Mouse (Mus musculus): Measurements from ENCODE around the gene Kmt5b. TPM values are rescaled to one million over a fixed set of nuclear protein-coding genes. Genes with fewer than 3 reads are reported as not detected.

Gene Kmt5b
- polyA plus RNA-seq, 1 experiment from 2014 or later, result 27.3 TPM

- no peak overlapping the region for H3K27ac ChIP-seq (replicated peaks in 1 of 2; ENCODE audit: control insufficient read depth in 1 of 2, insufficient read depth in 1 of 2, low read depth in 2 of 2, low read length in 2 of 2)
Measured at GRCm38 (mm10) chr19:3838931-3839330, 71.7 kb downstream of the Kmt5b start.

GRCm38 (mm10) chr19:3839686-3840085 lies 72.5 kb downstream of the Kmt5b start:
- 41% methylated on average over 2 of the region's 2 CpGs for WGBS
- Histone ChIP-seq H3K9me3 (ENCODE audit: control insufficient read depth, low read length) (no peaks in the 10 kb centered on the region), H3K4me2 (ENCODE audit: low read length) (no peak overlapping the region), H3K36me3 (ENCODE audit: control insufficient read depth, insufficient read depth, low read length) (no peaks in the 10 kb centered on the region), H3K4me1 (ENCODE audit: control insufficient read depth in 2 of 2, insufficient read depth in 2 of 2, low read length in 2 of 2) (peaks cover 3 to 4% of the 10 kb centered on the region in 2 experiments; a peak in 3 of 4 replicates), H3K4me3 (ENCODE audit: control insufficient read depth in 1 of 2, insufficient read depth in 1 of 2, low read depth in 1 of 2, low read length in 2 of 2) (no peak overlapping the region), H3K27ac (replicated peaks in 1 of 2; ENCODE audit: control insufficient read depth in 1 of 2, insufficient read depth in 1 of 2, low read depth in 2 of 2, low read length in 2 of 2) (no peak overlapping the region), H3K9ac (ENCODE audit: low read length) (no peak overlapping the region), H3K27me3 (ENCODE audit: control insufficient read depth, insufficient read depth, low read length) (no peaks in the 10 kb centered on the region)
- no peak for ATAC-seq (ENCODE audit: insufficient number of reproducible peaks, insufficient read depth, low FRiP score, low read depth)

More at GRCm38 (mm10) chr19:3838931-3839330, 71.7 kb downstream of the Kmt5b start:
- no peaks in the 10 kb centered on the region for H3K9me3 ChIP-seq (ENCODE audit: control insufficient read depth, low read length)
- no peaks in the 10 kb centered on the region for H3K36me3 ChIP-seq (ENCODE audit: control insufficient read depth, insufficient read depth, low read length)
- peaks cover 3 to 4% of the 10 kb centered on the region in 2 experiments; a peak in 3 of 4 replicates for H3K4me1 ChIP-seq (ENCODE audit: control insufficient read depth in 2 of 2, insufficient read depth in 2 of 2, low read length in 2 of 2)
- WGBS, result 79% methylated on average over 3 of the region's 3 CpGs
- no peak overlapping the region for H3K4me2 ChIP-seq (ENCODE audit: low read length)
- no peak overlapping the region for H3K9ac ChIP-seq (ENCODE audit: low read length)
- no peak for ATAC-seq (ENCODE audit: insufficient number of reproducible peaks, insufficient read depth, low FRiP score, low read depth)
- H3K27me3 ChIP-seq (ENCODE audit: control insufficient read depth, insufficient read depth, low read length), result no peaks in the 10 kb centered on the region
- H3K4me3 ChIP-seq (ENCODE audit: control insufficient read depth in 1 of 2, insufficient read depth in 1 of 2, low read depth in 1 of 2, low read length in 2 of 2), result no peak overlapping the region

- peaks cover 3 to 4% of the 10 kb centered on the region in 2 experiments; a peak in 3 of 4 replicates for H3K4me1 ChIP-seq (ENCODE audit: control insufficient read depth in 2 of 2, insufficient read depth in 2 of 2, low read length in 2 of 2)
- no peaks in the 10 kb centered on the region for H3K36me3 ChIP-seq (ENCODE audit: control insufficient read depth, insufficient read depth, low read length)
- H3K4me3 ChIP-seq (ENCODE audit: control insufficient read depth in 1 of 2, insufficient read depth in 1 of 2, low read depth in 1 of 2, low read length in 2 of 2), result no peak overlapping the region
- no peak overlapping the region for H3K9ac ChIP-seq (ENCODE audit: low read length)
- WGBS, result 44% methylated on average over 5 of the region's 5 CpGs
- no peaks in the 10 kb centered on the region for H3K9me3 ChIP-seq (ENCODE audit: control insufficient read depth, low read length)
- H3K4me2 ChIP-seq (ENCODE audit: low read length), result no peak overlapping the region
- H3K27ac ChIP-seq (replicated peaks in 1 of 2; ENCODE audit: control insufficient read depth in 1 of 2, insufficient read depth in 1 of 2, low read depth in 2 of 2, low read length in 2 of 2), result no peak overlapping the region
- no peaks in the 10 kb centered on the region for H3K27me3 ChIP-seq (ENCODE audit: control insufficient read depth, insufficient read depth, low read length)
- no peak for ATAC-seq (ENCODE audit: insufficient number of reproducible peaks, insufficient read depth, low FRiP score, low read depth)
Measured at GRCm38 (mm10) chr19:3840214-3840651, 73.0 kb downstream of the Kmt5b start.

GRCm38 (mm10) chr19:3840685-3841084 lies 73.5 kb downstream of the Kmt5b start:
- Histone ChIP-seq H3K36me3 (ENCODE audit: control insufficient read depth, insufficient read depth, low read length) (no peaks in the 10 kb centered on the region), H3K4me3 (ENCODE audit: control insufficient read depth in 1 of 2, insufficient read depth in 1 of 2, low read depth in 1 of 2, low read length in 2 of 2) (no peak overlapping the region), H3K27ac (replicated peaks in 1 of 2; ENCODE audit: control insufficient read depth in 1 of 2, insufficient read depth in 1 of 2, low read depth in 2 of 2, low read length in 2 of 2) (no peak overlapping the region), H3K4me1 (ENCODE audit: control insufficient read depth in 2 of 2, insufficient read depth in 2 of 2, low read length in 2 of 2) (peaks cover 3 to 4% of the 10 kb centered on the region in 2 experiments; a peak in 3 of 4 replicates), H3K9me3 (ENCODE audit: control insufficient read depth, low read length) (no peaks in the 10 kb centered on the region), H3K9ac (ENCODE audit: low read length) (no peak overlapping the region), H3K27me3 (ENCODE audit: control insufficient read depth, insufficient read depth, low read length) (no peaks in the 10 kb centered on the region), H3K4me2 (ENCODE audit: low read length) (no peak overlapping the region)
- ATAC-seq (ENCODE audit: insufficient number of reproducible peaks, insufficient read depth, low FRiP score, low read depth), result no peak
- WGBS, result 79% methylated on average over 5 of the region's 5 CpGs

GRCm38 (mm10) chr19:3842359-3843148 lies 75.3 kb downstream of the Kmt5b start:
- Histone ChIP-seq H3K9ac (ENCODE audit: low read length) (no peak overlapping the region), H3K4me2 (ENCODE audit: low read length) (no peak overlapping the region), H3K4me3 (ENCODE audit: control insufficient read depth in 1 of 2, insufficient read depth in 1 of 2, low read depth in 1 of 2, low read length in 2 of 2) (no peak overlapping the region), H3K27ac (replicated peaks in 1 of 2; ENCODE audit: control insufficient read depth in 1 of 2, insufficient read depth in 1 of 2, low read depth in 2 of 2, low read length in 2 of 2) (no peak overlapping the region), H3K36me3 (ENCODE audit: control insufficient read depth, insufficient read depth, low read length) (no peaks in the 10 kb centered on the region), H3K9me3 (ENCODE audit: control insufficient read depth, low read length) (no peaks in the 10 kb centered on the region), H3K27me3 (ENCODE audit: control insufficient read depth, insufficient read depth, low read length) (no peaks in the 10 kb centered on the region), H3K4me1 (ENCODE audit: control insufficient read depth in 2 of 2, insufficient read depth in 2 of 2, low read length in 2 of 2) (peaks cover 3 to 4% of the 10 kb centered on the region in 2 experiments; a peak in 3 of 4 replicates)
- ATAC-seq (ENCODE audit: insufficient number of reproducible peaks, insufficient read depth, low FRiP score, low read depth), result no peak
- 49% methylated on average over 12 of the region's 12 CpGs for WGBS

- no peak overlapping the region for H3K4me3 ChIP-seq (ENCODE audit: control insufficient read depth in 1 of 2, insufficient read depth in 1 of 2, low read depth in 1 of 2, low read length in 2 of 2)
- H3K9me3 ChIP-seq (ENCODE audit: control insufficient read depth, low read length), result no peaks in the 10 kb centered on the region
- no peak overlapping the region for H3K27ac ChIP-seq (replicated peaks in 1 of 2; ENCODE audit: control insufficient read depth in 1 of 2, insufficient read depth in 1 of 2, low read depth in 2 of 2, low read length in 2 of 2)
- peaks cover 3 to 4% of the 10 kb centered on the region in 2 experiments; a peak in 3 of 4 replicates for H3K4me1 ChIP-seq (ENCODE audit: control insufficient read depth in 2 of 2, insufficient read depth in 2 of 2, low read length in 2 of 2)
- no peak for ATAC-seq (ENCODE audit: insufficient number of reproducible peaks, insufficient read depth, low FRiP score, low read depth)
- H3K4me2 ChIP-seq (ENCODE audit: low read length), result no peak overlapping the region
- 83% methylated on average over 2 of the region's 2 CpGs for WGBS
- no peaks in the 10 kb centered on the region for H3K27me3 ChIP-seq (ENCODE audit: control insufficient read depth, insufficient read depth, low read length)
- no peak overlapping the region for H3K9ac ChIP-seq (ENCODE audit: low read length)
- H3K36me3 ChIP-seq (ENCODE audit: control insufficient read depth, insufficient read depth, low read length), result no peaks in the 10 kb centered on the region
Measured at GRCm38 (mm10) chr19:3843629-3844028, 76.4 kb downstream of the Kmt5b start.

- Histone ChIP-seq H3K4me1 (ENCODE audit: control insufficient read depth in 2 of 2, insufficient read depth in 2 of 2, low read length in 2 of 2) (peaks cover 3 to 4% of the 10 kb centered on the region in 2 experiments; a peak in 3 of 4 replicates), H3K4me3 (ENCODE audit: control insufficient read depth in 1 of 2, insufficient read depth in 1 of 2, low read depth in 1 of 2, low read length in 2 of 2) (no peak overlapping the region), H3K27me3 (ENCODE audit: control insufficient read depth, insufficient read depth, low read length) (no peaks in the 10 kb centered on the region), H3K9ac (ENCODE audit: low read length) (no peak overlapping the region), H3K4me2 (ENCODE audit: low read length) (no peak overlapping the region), H3K9me3 (ENCODE audit: control insufficient read depth, low read length) (no peaks in the 10 kb centered on the region), H3K27ac (replicated peaks in 1 of 2; ENCODE audit: control insufficient read depth in 1 of 2, insufficient read depth in 1 of 2, low read depth in 2 of 2, low read length in 2 of 2) (no peak overlapping the region), H3K36me3 (ENCODE audit: control insufficient read depth, insufficient read depth, low read length) (no peaks in the 10 kb centered on the region)
- WGBS, result 88% methylated on average over 1 of the region's 1 CpGs
- ATAC-seq (ENCODE audit: insufficient number of reproducible peaks, insufficient read depth, low FRiP score, low read depth), result no peak
Measured at GRCm38 (mm10) chr19:3844836-3845235, 77.6 kb downstream of the Kmt5b start.
